ENCODE assay signal across 8 mouse cellular contexts in the genomic region with DNA sequence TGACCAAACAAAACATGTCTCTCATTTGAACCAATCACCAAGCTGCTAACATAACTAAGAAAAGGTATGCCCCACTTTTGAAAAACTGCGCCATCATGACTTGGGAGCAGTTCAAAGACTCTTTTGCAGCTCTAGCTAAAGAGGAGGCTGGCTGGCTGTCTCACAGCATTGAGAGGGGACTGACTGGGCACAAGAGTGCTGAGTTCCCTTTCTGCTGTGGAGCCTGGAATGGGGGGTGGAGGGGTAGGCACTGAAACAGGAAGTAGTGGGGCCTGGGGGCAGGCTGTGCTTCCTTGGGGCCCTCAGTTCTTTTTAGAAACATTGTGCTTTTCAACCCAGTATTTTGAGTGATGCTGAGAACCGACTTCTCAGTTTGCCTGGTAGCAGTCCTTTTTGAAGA. TPM values are rescaled to one million over a fixed set of nuclear protein-coding genes. Genes with fewer than 3 reads are reported as not detected.
A peak's percentile ranks its signal among the peaks of the same experiment; 100 is the strongest.
DNase-seq lines count a peak whose midpoint lies in the region; ATAC-seq and TF ChIP-seq lines count a peak whose summit lies in the region.
"Had no signal": no experiment of that assay in that cellular context is flagged by ENCODE, and none has a peak within 500 bp of the region (broad histone marks: within the 10 kb centered on the region; RNA-seq: fewer than 3 reads in every experiment).

No protein-coding gene starts in this region.

- H3K36me3 ChIP-seq in liver, embryonic 15.5 days (replicated peaks): no peaks in the 10 kb centered on the region
- H3K36me3 ChIP-seq in thymus, adult 2 months (ENCODE audit: control insufficient read depth, insufficient read depth, low read length): no peaks in the 10 kb centered on the region
- no peaks in the 10 kb centered on the region for H3K36me3 ChIP-seq in neural tube, embryonic 15.5 days
- H3K36me3 ChIP-seq in forebrain, embryonic 12.5 days (replicated peaks): no peaks in the 10 kb centered on the region

- H3K4me2 ChIP-seq in liver, embryonic 15.5 days: peak overlapping the region; percentile 26
- H3K4me2 ChIP-seq in neural tube, embryonic 15.5 days: no peak overlapping the region
- H3K4me2 ChIP-seq in forebrain, embryonic 12.5 days: no peak overlapping the region

- no peaks in the 10 kb centered on the region for H3K27me3 ChIP-seq in liver, embryonic 15.5 days
- H3K27me3 ChIP-seq in thymus, adult 2 months (ENCODE audit: control insufficient read depth, insufficient read depth, low read length): no peaks in the 10 kb centered on the region
- H3K27me3 ChIP-seq in neural tube, embryonic 15.5 days (replicated peaks): no peaks in the 10 kb centered on the region
- H3K27me3 ChIP-seq in forebrain, embryonic 12.5 days: no peaks in the 10 kb centered on the region

- no peak for TF ChIP-seq POLR2A in brain, embryonic 14.5 days (IDR thresholded peaks at IDR 0.05; ENCODE audit: borderline replicate concordance, extremely low read depth, insufficient read depth, insufficient read length, poor library complexity, severe bottlenecking)
- TF ChIP-seq POLR2A in thymus, adult 2 months (IDR thresholded peaks at IDR 0.05; ENCODE audit: control insufficient read depth, extremely low read depth, insufficient read depth, low read length, poor library complexity): no peak

- H3K4me1 ChIP-seq in liver, embryonic 15.5 days (replicated peaks): peaks cover 48% of the 10 kb centered on the region
- peaks cover 27% of the 10 kb centered on the region for H3K4me1 ChIP-seq in thymus, adult 2 months (replicated peaks; ENCODE audit: control insufficient read depth, insufficient read depth, low read length)
- no peaks in the 10 kb centered on the region for H3K4me1 ChIP-seq in neural tube, embryonic 15.5 days
- H3K4me1 ChIP-seq in forebrain, embryonic 12.5 days: 0 out of 2 replicates have a peak, but pooled peaks cover 2% of the 10 kb centered on the region

- 22% methylated on average over 2 of the region's 2 CpGs for WGBS in liver, embryonic 15.5 days (ENCODE audit: insufficient replicate concordance)
- WGBS in thymus, adult 2 months: 7% methylated on average over 2 of the region's 2 CpGs
- WGBS in neural tube, embryonic 15.5 days: 81% methylated on average over 2 of the region's 2 CpGs
- WGBS in forebrain, embryonic 12.5 days: 59% methylated on average over 2 of the region's 2 CpGs

- H3K4me3 ChIP-seq in liver, embryonic 15.5 days (replicated peaks): no peak overlapping the region
- H3K4me3 ChIP-seq in thymus, adult 2 months (ENCODE audit: control insufficient read depth, insufficient read depth, low read length): no peak overlapping the region
- H3K4me3 ChIP-seq in neural tube, embryonic 15.5 days (replicated peaks): no peak overlapping the region
- H3K4me3 ChIP-seq in forebrain, embryonic 12.5 days (replicated peaks): no peak overlapping the region

- intact Hi-C loops in left cerebral cortex, postnatal 14 days (cut with DNase I): no loop called here

- peak overlapping the region; percentile 81 for H3K27ac ChIP-seq in liver, embryonic 15.5 days (replicated peaks)
- H3K27ac ChIP-seq in thymus, adult 2 months (ENCODE audit: control insufficient read depth, insufficient read depth, low read length): peak overlapping the region; percentile 98
- H3K27ac ChIP-seq in neural tube, embryonic 15.5 days (replicated peaks): no peak overlapping the region
- no peak overlapping the region for H3K27ac ChIP-seq in forebrain, embryonic 12.5 days

- peak; percentile 49 for ATAC-seq in liver, embryonic 15.5 days (ENCODE audit: insufficient read depth)
- no peak for ATAC-seq in neural tube, embryonic 15.5 days (ENCODE audit: low FRiP score)
- ATAC-seq in forebrain, embryonic 12.5 days (ENCODE audit: low FRiP score): no peak

- TF ChIP-seq CTCF in brain, embryonic 14.5 days (IDR thresholded peaks at IDR 0.05; ENCODE audit: borderline replicate concordance, extremely low read depth, insufficient read depth, insufficient read length): no peak
- no peak for TF ChIP-seq CTCF in thymus, adult 2 months (IDR thresholded peaks at IDR 0.05; ENCODE audit: borderline replicate concordance, control insufficient read depth, extremely low read depth, insufficient read depth, low read length, poor library complexity)

- no peaks in the 10 kb centered on the region for H3K9me3 ChIP-seq in liver, embryonic 15.5 days (replicated peaks)
- H3K9me3 ChIP-seq in neural tube, embryonic 15.5 days (replicated peaks): no peaks in the 10 kb centered on the region
- H3K9me3 ChIP-seq in forebrain, embryonic 12.5 days: no peaks in the 10 kb centered on the region

- peak; percentile 43 to 48 for DNase-seq in left cerebral cortex, postnatal 14 days (ENCODE audit: low spot score in 2 of 2)
- DNase-seq in left cerebral cortex, adult 18-20 months (ENCODE audit: low spot score in 2 of 2): no peak
- peak; percentile 15 for DNase-seq in brain, embryonic 14.5 days (ENCODE audit: low read depth)
- DNase-seq in thymus, adult 2 months: peak; percentile 76

- H3K9ac ChIP-seq in liver, embryonic 15.5 days: no peak overlapping the region
- H3K9ac ChIP-seq in neural tube, embryonic 15.5 days (replicated peaks): no peak overlapping the region
- no peak overlapping the region for H3K9ac ChIP-seq in forebrain, embryonic 12.5 days

RNA-seq across cellular contexts. Expression of a gene that starts 7.7 kb away (rescaled TPM):
- 10 to 100 TPM; 18.9 to 20.2 TPM for total RNA-seq in left cerebral cortex, postnatal 14 days (2021)
- 10 to 100 TPM; 18.5 to 18.6 TPM for total RNA-seq in left cerebral cortex, adult 18-20 months (2021)
- 8.3 and 12.3 TPM in 2 replicates for polyA plus RNA-seq in brain, embryonic 14.5 days (2012; rRNA removed)
- 41.9 and 44.0 TPM in 2 replicates for polyA plus RNA-seq in liver, embryonic 15.5 days (2015; fragmentation: Nextera tagmentation; extraction: Ambion mirVana)
- polyA plus RNA-seq in thymus, adult 2 months (2012; rRNA removed): 151 and 205 TPM in 2 replicates
- 24.6 and 48.5 TPM in 2 replicates for polyA plus RNA-seq in neural tube, embryonic 15.5 days (2015; fragmentation: Nextera tagmentation; extraction: Ambion mirVana)
- 18.7 and 20.5 TPM in 2 replicates for polyA plus RNA-seq in forebrain, embryonic 12.5 days (2016; fragmentation: Nextera tagmentation; extraction: Ambion mirVana)

RNA-seq across cellular contexts. Expression of a gene that starts 37.7 kb away (rescaled TPM):
- not detected for total RNA-seq in left cerebral cortex, postnatal 14 days (2021)
- not detected for total RNA-seq in left cerebral cortex, adult 18-20 months (2021)
- polyA plus RNA-seq in brain, embryonic 14.5 days (2012; rRNA removed): not detected in 2 replicates
- 0.05 TPM in 1 of 2 replicates, not detected in the other for polyA plus RNA-seq in liver, embryonic 15.5 days (2015; fragmentation: Nextera tagmentation; extraction: Ambion mirVana)
- polyA plus RNA-seq in thymus, adult 2 months (2012; rRNA removed): 0.11 TPM in 1 of 2 replicates, not detected in the other
- not detected in 2 replicates for polyA plus RNA-seq in neural tube, embryonic 15.5 days (2015; fragmentation: Nextera tagmentation; extraction: Ambion mirVana)
- polyA plus RNA-seq in forebrain, embryonic 12.5 days (2016; fragmentation: Nextera tagmentation; extraction: Ambion mirVana): not detected in 2 replicates
- total RNA-seq: left cerebral cortex, postnatal 25 days had no signal

Comparison
In these comparisons a context has a peak if more than half of its experiments do, and no peak if none do; other contexts are left out.
1. DNase-seq: peak in left cerebral cortex, postnatal 14 days (2 of 2), brain, embryonic 14.5 days (single experiment) and thymus, adult 2 months (single experiment); none in left cerebral cortex, adult 18-20 months (0 of 2).
2. H3K27ac ChIP-seq: peak in liver, embryonic 15.5 days (single experiment) and thymus, adult 2 months (single experiment); none in neural tube, embryonic 15.5 days (single experiment) and forebrain, embryonic 12.5 days (single experiment).